Mouse (Mus musculus) left cerebral cortex, adult 11 months (tissue): ENCODE measurements at regions not wholly inside any gene's neighbourhood (a gene's known extent, or its start where the extent isn't known, plus 50 kb on each side); places are given as distances from the start of the nearest gene placed in this dataset.

Source experiments
- DNase-seq: peaks from one replicate; pipeline ENCODE4 v3.0.0; 2022; ENCODE audit warnings: low spot score

GRCm38 (mm10) chr3:35360515-35360914 lies 393.4 kb upstream of the Atp11b start:
- no peak for DNase-seq

DNA sequence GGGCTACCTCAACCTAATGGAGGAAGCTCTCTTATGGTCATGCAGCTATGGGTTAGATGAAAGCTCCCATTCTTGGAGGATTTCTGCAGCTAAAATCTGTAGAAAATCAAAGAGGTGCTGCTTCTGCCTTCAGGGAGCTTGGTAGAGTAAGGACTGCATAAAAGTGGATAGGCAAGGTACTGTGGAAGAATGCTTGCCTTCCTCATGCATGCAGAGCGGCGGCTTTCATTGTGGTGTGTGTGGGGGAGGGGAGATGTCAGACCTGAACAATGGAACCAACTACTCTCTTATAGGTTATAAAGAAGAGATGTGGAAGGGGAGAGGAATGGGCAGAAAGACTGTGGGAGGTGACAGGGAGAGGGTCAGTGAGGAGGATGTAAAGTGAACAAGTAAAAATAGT lies 392.8 kb upstream of the Atp11b start:
- DNase-seq = no peak

DNA sequence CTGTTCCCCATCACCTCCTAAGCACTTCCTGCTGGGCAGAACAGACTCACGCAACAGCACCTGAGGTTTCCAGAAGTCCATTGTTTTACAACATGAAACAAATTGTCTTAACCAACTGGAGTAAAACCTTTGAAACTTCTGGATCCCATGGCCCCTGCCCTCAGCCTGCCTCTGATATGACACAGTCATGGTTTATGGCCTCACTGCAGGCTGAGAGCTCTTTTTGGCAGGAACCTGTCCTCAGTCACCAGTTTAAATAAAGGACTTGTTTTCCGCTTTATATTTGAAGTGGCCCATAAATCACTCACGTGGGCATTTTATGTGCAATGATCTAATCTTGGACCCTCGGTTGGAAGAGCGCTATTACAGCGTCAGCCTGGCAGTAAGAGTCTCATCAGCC lies 388.5 kb upstream of the Atp11b start:
- DNase-seq = no peak

DNA sequence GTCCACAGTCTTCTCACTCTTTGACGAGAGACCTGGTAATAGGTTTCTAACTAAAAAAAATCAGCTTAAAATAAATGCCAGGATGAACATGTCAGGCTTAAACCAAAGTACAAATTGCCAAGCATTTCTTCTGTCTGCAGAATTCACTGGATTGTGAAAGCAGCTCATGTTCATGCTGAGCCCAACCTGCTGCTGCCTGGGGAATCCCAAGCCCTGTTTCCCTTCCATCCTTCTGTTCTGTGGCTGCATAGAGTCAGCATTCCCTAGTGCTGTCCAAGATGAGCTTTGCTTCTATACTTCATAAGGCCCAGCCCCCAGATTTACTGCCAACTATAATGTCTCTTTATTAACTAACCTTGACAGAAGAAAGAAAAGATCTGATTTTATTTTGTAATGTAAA lies 381.6 kb upstream of the Atp11b start:
- no peak for DNase-seq

- DNase-seq = no peak
Measured at GRCm38 (mm10) chr3:35387386-35387785, 366.5 kb upstream of the Atp11b start.

DNA sequence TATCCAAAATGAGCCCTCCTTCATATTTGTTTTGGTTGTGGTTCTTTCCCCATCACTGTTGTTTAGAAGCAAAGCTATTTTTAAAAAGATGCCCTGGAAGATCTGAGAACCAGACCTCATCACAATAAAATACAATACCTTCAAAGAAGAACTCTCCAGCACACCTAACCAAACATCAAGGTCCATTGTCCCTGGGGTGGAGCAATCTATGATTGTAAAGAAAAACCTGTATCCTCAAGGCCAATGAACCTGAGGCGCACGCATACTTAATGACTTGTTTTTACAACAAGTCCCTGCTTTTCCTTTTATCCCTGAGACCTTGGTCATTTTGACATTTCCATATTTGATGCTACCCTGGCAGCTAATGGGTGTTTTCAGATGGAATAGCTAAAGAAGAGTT lies 361.2 kb upstream of the Atp11b start:
- DNase-seq = no peak

DNA sequence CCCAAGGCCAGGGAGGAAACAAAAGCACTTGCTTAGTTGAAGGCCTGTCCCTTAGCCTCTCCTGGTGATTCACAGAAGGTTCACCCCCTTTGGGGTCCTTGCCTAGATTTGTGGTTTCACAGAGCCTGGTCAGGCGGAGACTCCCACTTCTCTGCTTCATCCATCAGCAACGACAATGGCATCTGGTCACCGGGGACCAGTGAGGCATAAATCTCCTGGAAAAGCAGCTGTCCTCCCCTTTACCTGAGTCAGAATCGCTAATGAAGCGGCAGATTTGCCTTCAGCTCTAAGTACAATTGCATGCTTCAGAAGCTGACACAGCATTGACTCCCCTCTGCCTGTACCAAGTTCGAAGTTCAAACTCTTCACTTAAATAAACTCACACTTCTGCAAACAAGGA lies 353.7 kb upstream of the Atp11b start:
- no peak for DNase-seq

DNA sequence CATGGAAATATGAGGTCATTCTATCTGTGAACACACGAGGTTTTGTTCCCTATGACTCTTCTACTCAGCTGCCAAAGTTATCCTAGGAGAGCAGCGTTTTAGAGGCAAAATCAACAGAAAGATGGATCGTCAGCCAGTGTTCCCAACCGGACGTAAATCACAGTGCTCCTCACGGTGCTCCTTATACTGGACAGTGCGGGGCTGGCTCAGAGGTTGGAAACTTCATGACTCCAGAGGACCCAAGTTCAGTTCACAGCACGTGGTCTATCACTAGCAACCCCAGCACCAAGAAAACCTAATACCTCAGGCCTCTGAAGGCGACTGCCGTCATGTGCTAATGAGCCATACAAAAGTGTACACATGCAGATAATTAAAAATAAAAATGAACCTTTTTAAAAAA lies 351.2 kb upstream of the Atp11b start:
- no peak for DNase-seq

DNA sequence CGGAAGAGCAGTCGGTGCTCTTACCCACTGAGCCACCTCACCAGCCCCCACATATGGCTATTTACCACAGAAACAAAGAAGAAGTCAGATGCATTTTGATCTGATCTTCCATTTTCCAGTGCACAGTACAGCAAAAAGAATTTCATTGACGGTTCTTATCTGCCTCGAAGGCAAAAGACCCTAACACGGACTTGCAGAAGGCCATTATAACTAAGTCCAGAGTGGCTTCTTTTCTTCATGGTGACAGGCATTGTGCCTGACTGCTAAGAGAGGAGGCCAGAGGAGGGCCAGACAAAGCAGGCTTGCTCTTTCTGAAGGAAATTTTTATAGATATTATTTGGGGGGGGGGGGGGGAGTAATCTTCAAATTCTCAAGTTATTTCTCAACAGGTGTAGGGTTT lies 350.0 kb upstream of the Atp11b start:
- DNase-seq = no peak

- DNase-seq = no peak
Measured at GRCm38 (mm10) chr3:35404492-35405390, 349.2 kb upstream of the Atp11b start.

DNA sequence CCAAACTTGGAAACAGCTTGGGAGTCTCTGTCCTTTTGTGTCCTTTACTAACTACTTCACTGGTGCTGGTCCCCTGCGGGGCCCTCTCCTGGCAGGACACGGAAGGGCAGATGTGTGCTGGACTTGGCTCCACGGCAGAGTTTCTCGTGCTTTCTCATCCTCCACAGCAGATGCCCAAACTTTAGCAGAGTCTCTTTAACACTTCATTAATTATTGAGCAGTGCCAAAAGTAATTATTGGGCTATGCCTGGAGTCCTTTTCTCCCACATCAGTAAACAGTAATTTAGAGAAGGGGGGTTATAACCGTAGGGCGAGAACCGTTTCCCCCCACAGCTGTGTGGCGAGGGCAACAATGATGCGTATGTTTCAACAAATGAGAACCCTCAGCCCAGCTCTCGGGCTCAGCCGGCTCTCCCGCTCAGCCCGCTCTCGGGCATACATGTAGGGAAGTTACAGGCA lies 348.3 kb upstream of the Atp11b start:
- DNase-seq = peak; percentile 13

DNA sequence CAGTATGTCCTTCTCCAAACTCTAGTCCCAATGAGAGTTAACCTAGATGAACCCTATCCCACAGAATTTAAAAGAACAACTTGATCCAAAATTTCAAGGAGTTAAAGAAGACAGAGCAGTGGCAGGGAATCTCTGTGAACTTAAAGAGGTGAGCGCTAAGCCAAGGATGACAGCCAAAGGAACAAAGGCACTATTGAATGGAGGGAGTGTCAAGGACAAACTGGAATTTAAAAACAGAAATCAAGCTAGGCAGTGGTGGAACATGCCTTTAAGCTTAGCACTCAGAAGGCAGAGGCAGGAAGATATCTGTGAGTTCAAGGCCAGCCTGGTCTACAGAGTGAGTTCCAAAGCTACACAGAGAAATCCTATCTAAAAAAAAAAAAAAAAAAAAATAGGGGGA lies 316.2 kb upstream of the Atp11b start:
- DNase-seq = no peak

DNA sequence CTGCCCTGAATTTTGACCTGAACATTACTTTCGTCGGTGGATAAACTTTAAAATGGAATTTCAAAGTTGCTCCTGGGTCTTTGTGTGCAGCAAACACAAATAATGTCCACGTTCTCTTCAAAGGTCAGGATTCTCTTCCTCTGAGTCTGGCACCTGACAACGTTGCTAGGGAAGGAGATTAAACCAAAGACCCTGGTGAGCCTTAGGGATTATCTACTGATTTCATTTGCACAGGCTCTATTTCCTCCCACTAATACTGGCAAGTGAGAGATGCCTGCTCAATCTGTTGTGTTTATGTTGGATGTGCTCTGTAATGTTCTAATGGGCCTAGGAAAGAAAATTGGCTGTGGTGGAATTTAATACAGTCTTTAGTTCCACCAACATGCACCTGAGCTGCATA lies 291.0 kb upstream of the Atp11b start:
- no peak for DNase-seq

GRCm38 (mm10) chr3:35464212-35464911 lies 289.5 kb upstream of the Atp11b start:
- no peak for DNase-seq

DNA sequence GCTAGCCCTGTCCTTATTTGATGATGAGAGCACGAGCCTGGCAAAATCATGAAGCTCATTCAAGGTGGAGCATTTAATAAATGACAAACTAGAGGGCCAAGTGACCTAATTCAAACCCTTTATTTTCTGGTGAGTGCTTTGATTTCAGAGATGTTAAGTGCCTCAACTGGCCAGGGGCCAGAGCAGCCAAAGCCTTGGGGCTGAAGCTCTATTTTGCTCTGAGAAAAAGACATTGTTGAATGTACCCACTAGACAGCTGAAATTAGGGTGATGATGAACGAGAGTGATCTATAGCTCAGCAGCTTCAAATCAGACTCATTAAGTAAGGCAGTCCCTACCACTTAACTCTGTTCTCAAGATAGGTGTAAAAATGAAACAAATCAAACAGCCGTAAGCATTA lies 287.9 kb upstream of the Atp11b start:
- DNase-seq = no peak

DNA sequence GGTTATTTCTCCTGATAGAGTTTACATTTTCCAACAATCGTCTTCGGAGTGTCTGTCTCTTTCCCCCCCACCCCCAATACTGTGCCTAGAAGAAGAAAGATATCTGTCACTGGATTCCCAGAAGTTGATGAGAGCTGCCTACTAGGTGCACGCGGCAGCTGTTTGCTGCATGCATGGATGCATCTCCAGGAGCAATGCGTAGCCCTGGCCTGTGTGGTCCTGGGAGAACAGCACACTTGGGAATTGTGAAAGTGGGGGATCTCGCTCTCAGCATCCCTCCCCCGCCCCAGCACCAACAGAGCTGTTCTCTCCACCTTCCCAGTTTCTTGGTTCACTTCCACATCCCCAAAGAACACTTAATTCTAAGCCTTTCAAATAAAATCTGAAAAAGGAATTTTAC lies 280.6 kb upstream of the Atp11b start:
- DNase-seq = no peak

DNA sequence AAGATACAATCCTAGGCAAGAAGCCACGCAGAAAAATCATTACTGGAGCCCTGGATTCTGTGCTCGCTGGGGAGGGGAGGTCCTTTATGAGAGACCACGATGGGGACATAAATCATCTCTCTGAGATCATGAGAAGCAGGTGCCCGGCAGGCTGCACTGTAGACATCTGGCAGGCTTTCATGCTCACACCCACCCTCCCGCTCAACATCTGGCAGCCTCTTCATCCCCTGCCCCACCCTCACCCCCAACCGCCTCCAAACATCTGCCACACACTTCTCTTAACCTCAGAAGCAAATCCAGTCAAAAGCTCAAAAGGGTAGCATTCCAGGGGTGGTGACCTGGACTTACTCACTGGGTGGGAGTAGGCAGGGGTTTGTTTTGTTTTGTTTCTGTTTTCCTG lies 279.5 kb upstream of the Atp11b start:
- no peak for DNase-seq

- no peak for DNase-seq
Measured at GRCm38 (mm10) chr3:35475326-35475725, 278.6 kb upstream of the Atp11b start.

DNA sequence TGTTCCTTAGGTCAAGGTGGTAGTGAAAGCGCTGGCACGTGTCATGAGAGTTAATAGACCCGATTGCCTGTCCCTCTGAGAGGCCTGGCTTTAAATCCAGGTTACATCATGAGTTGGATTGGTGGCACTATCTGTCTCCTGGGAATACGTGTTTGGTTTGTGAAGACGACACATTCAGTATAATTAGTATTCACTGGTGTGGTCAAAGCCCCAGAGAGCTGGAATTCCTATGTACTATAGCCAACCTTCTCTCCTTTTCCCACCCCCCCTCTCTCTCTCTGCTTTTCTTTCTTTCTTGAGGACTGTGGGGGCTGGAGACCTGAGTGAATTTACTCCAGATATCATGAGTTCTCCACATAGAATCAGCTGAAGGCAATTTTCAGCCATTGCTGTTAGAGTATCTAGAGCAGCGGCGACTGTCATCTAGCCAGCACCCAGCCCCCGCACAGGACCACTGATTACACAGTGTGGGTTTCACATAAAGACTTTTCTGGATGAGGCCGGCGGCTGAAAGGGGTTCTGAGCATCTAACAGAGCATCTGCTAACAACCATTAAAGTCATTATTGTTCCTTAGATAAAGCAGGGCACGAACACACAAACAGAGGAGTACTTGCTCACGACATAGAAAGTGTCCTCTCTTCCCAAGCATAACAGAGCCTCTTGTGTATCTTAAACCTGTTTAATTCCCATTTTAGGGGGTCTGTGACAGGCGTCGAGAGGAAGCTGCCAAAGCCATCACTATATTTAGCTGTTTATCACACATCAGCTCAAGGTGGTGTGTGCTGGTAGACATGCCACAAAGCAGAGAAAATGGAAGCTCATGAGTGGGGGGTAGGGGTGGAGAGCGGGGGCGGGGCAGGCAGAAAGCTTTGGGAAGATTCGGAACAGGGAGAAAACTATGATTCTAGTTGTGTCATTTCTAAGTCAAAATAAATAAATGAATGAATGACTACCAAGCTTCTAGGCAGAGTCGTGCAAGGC lies 272.9 kb upstream of the Atp11b start:
- no peak for DNase-seq

DNA sequence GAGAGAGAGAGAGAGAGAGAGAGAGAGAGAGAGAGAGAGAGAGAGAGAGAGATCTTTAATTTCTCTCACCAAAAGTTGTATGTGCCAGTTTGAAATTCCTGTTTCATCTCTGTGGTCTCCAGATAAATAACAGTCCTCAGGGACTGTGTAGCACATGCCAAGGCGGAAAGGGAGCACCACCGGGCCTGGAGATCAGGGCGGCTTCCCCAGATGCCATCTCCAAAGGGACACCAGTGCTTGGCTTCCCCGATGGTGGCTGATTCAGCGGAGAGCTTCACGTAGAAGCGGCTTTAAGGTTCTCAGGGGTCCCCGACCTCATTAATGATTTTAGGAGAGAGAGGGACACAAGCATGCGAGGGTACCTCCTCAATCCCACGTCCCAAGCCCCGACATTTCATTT lies 272.1 kb upstream of the Atp11b start:
- no peak for DNase-seq

- DNase-seq = peak; percentile 66
Measured at GRCm38 (mm10) chr3:35482296-35482695, 271.6 kb upstream of the Atp11b start.

- no peak for DNase-seq
Measured at GRCm38 (mm10) chr3:35482759-35483158, 271.1 kb upstream of the Atp11b start.
